Mouse (Mus musculus) embryonic stem cell, embryonic (primary cell): ENCODE results near the gene Gm9803.

Experiments
- CTCF ChIA-PET, 4 experiments: fragments of 300-600 bp in 2 of 4; fragments of 350-600 bp in 2 of 4; sonication (Branson Sonifier 250); formaldehyde crosslinking; loops; one replicate each; lab custom pipeline; 2022; ENCODE audit warnings: inconsistent platforms in 2 of 4; lab: Charles Lee
- POLR2A ChIA-PET, 4 experiments: fragments of 300-600 bp in 2 of 4; fragments of 350-600 bp in 2 of 4; sonication (Branson Sonifier 250); formaldehyde crosslinking; loops; one replicate each; lab custom pipeline; 2022; ENCODE audit warnings: antibody characterized with exemption in 4 of 4, inconsistent platforms in 1 of 4; lab: Charles Lee

Gene Gm9803

DNA sequence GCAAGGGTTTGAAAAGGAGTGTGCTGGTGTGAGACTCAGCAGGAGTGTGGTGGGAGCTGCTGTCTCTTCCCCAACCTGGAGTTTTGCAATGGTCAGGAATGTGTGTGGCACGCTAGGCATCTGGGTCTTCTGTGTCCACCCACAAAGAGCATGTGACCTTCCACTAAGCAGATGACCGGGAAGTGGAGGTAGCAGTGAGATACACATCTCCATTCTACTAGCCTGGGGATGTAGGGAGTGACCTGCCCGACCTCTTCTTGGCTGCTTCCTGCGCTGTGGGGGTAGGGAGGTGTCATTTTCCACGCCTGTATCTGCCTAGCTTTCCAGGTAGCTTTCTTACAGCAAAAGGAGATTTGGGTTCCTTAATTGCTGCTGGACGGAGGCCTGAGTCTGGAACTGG, 34.3 kb upstream of the Gm9803 start:
- CTCF ChIA-PET = interaction anchor here in 2 of 4 experiments (0.7 to 1.0 kb wide), 2 partner anchors 37 to 65 kb away, joined by 3 to 7 read pairs; no protein-coding TSS in a partner anchor

GRCm38 (mm10) chr10:43490034-43490433, 33.9 kb upstream of the Gm9803 start:
- ChIA-PET POLR2A (interaction anchor here in 3 of 4 experiments (0.8 to 4.0 kb wide), 16 partner anchors 9 to 51 kb away, joined by 3 to 28 read pairs (median 4); partner anchors contain the start of genes Bend3 (in 2 of the 3) and 1700021F05Rik (in 1 of the 3)), CTCF (interaction anchor here in 2 of 4 experiments (0.7 to 1.0 kb wide), 3 partner anchors 15 to 65 kb away, joined by 3 to 8 read pairs (median 7); no protein-coding TSS in a partner anchor)

More for the DNA sequence above, 34.3 kb upstream of the Gm9803 start:
- POLR2A ChIA-PET = interaction anchor here in 3 of 4 experiments (0.8 to 4.0 kb wide), 15 partner anchors 9 to 52 kb away, joined by 3 to 28 read pairs (median 3); partner anchors contain the start of genes Bend3 (in 2 of the 3) and 1700021F05Rik (in 1 of the 3)

DNA sequence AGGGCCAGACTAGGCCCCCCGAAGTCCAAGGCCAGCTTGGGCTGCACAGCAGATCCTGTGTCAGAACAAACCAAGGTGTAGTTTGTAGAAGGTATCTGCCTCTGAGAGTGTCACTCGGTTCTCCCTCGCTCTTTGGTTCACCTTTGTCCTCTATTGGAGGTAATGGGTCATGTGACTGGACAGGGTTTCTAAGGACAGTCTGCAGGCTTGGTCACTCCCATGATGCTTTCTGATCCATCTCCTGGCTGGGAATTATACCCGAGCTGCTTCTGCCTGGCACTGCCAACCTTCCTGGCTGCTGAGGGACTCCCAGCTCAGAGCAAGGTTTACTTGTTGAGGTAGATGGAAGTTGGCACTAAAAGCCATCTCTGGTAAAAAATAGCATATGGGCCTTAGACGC, 33.0 kb upstream of the Gm9803 start:
- CTCF ChIA-PET = interaction anchor here in 1 of 4 experiments (0.8 to 1.0 kb wide), 2 partner anchors 16 to 19 kb away, joined by 3 to 8 read pairs; no protein-coding TSS in a partner anchor
- POLR2A ChIA-PET = interaction anchor here in 3 of 4 experiments (0.6 to 3.9 kb wide), 12 partner anchors 9 to 88 kb away, joined by 3 to 24 read pairs (median 4); partner anchors contain the start of genes Bend3 (in 2 of the 3) and Cd24a (in 1 of the 3)

GRCm38 (mm10) chr10:43502599-43502998, 21.3 kb upstream of the Gm9803 start:
- CTCF ChIA-PET = interaction anchor here in 1 of 4 experiments (0.6 kb wide), 1 partner anchor 328 kb away, joined by 3 read pairs; no protein-coding TSS in a partner anchor
- POLR2A ChIA-PET = interaction anchor here in 3 of 4 experiments (0.8 to 1.8 kb wide), 5 partner anchors 8 to 16 kb away, joined by 3 to 6 read pairs (median 3); no protein-coding TSS in a partner anchor

- CTCF ChIA-PET = interaction anchor here in 2 of 4 experiments (0.6 kb wide), 2 partner anchors 47 to 744 kb away, joined by 3 to 4 read pairs; no protein-coding TSS in a partner anchor
Observed at GRCm38 (mm10) chr10:43504291-43504690, 19.6 kb upstream of the Gm9803 start.

GRCm38 (mm10) chr10:43507051-43507450, 16.8 kb upstream of the Gm9803 start:
- CTCF ChIA-PET = no interaction called here
- POLR2A ChIA-PET = interaction anchor here in 2 of 4 experiments (0.6 to 1.7 kb wide), 5 partner anchors 14 to 116 kb away, joined by 3 to 4 read pairs (median 3); no protein-coding TSS in a partner anchor

More at GRCm38 (mm10) chr10:43504291-43504690, 19.6 kb upstream of the Gm9803 start:
- POLR2A ChIA-PET = interaction anchor here in 3 of 4 experiments (0.5 to 1.8 kb wide), 6 partner anchors 12 to 1949 kb away, joined by 3 to 5 read pairs (median 3); no protein-coding TSS in a partner anchor

DNA sequence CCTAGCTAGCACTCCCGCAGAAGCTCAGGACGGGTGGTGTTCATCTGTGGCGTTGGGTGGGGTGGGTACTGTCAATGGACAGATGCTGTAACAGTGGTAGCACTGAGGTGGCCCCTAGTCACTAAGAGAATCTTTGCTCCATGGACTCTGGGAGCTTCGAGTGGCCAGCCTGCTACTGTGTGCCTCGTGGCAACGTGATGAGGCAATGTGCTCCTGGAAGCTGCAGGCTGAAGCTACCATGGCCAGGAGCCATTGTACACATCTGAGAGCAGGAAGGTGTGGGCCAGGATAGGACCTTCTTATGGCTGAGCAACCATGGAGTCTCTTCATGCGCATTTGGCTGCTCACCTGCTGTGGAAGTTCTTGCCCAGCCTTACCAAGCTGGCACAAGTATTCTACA, 14.7 kb upstream of the Gm9803 start:
- ChIA-PET CTCF (interaction anchor here in 3 of 4 experiments (0.6 to 1.2 kb wide), 4 partner anchors 20 to 1121 kb away, joined by 3 to 16 read pairs (median 4); no protein-coding TSS in a partner anchor), POLR2A (interaction anchor here (0.6 to 3.5 kb wide), 22 partner anchors 9 to 385 kb away, joined by 3 to 24 read pairs (median 4); partner anchors contain the start of genes Bend3 (in 2 of the 4) and 1700021F05Rik (in 1 of the 4))

DNA sequence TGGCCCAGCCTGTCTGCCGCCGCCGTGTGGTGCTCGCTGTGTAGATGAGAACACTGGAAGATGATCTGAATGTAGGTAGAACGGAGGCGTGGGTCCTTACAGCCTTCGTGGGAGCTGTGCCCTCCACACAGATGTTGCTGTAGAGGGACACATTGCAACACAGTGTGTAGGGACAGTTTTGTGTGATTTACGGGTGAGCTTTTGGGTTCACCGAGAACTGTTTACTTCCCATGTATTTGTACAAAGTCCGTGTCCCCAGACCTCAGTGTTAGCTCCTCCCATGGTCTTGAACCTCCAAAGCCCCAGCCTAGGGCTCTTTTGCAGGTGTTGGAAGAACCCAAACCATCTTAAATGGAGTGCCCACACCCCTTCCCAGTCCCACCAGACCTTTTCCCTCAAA, 10.9 kb upstream of the Gm9803 start:
- ChIA-PET POLR2A (interaction anchor here in 3 of 4 experiments (0.5 to 1.5 kb wide), 5 partner anchors 10 to 476 kb away, joined by 3 to 5 read pairs (median 4); partner anchors contain the start of gene Gm9803 (in 1 of the 3)), CTCF (interaction anchor here in 1 of 4 experiments (0.9 kb wide), 1 partner anchor 540 kb away, joined by 5 read pairs; no protein-coding TSS in a partner anchor)

DNA sequence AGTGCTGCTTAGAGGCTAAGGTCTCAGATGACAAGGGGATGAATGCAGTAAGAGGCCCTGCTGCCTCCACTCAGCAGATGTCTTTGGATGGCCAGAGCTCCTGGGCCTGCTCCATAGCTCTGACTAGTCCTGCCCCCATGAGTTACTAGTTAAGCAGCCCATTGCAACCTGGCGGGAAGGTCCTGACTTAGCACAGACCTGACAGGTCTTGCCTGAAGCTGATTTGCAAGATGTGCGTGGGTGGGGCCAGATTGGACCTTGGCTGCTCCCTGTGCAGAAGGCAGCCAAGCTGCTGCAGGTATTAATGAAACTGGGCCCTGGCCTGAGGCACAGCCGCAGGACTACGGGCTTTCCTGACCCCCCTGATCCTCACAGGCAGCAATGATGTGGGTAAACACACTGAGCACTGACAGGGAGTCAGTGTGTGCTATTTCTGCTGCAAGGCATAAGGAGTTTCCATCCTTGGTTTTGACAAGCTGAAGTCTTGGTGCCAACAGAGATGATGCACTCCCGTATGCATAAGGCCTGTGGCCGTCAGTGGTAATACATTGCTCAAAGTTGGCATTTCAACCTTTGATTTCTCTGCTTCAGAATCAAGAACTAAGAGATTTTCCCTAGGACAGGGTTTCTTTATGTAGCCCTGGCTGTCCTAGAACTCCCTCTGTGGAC, 6.8 kb upstream of the Gm9803 start:
- ChIA-PET POLR2A (interaction anchor here in 3 of 4 experiments (0.6 to 5.6 kb wide), 7 partner anchors 9 to 183 kb away, joined by 3 to 24 read pairs (median 3); no protein-coding TSS in a partner anchor), CTCF (interaction anchor here in 1 of 4 experiments (1.0 to 1.7 kb wide), 2 partner anchors 24 to 64 kb away, joined by 3 to 5 read pairs; partner anchors contain the start of gene 1700021F05Rik)

DNA sequence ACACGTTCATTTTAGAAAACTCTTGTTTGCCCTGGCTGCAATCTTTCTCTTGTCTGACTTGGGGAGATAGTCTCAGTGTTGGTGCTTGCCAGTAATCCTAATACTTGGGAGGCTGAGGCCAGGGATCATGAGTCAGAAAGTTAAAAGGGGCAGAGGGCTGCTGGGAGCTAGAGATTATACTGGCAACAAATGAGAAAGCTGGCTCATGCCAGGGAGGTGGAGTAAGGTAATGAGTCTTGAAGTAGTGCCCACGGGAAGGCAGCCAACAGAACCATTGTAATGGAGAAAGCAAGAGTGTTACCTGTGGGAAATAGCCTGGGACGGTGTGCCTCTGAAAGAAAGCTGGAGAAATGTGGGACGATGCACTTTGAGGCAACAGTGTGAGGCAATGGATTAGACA, 6.0 kb upstream of the Gm9803 start:
- ChIA-PET CTCF (interaction anchor here in 1 of 4 experiments (0.9 kb wide), 1 partner anchor 23 kb away, joined by 4 read pairs; the partner anchor contains the start of gene 1700021F05Rik), POLR2A (interaction anchor here (0.5 to 5.6 kb wide), 14 partner anchors 9 to 184 kb away, joined by 3 to 24 read pairs (median 3); no protein-coding TSS in a partner anchor)

DNA sequence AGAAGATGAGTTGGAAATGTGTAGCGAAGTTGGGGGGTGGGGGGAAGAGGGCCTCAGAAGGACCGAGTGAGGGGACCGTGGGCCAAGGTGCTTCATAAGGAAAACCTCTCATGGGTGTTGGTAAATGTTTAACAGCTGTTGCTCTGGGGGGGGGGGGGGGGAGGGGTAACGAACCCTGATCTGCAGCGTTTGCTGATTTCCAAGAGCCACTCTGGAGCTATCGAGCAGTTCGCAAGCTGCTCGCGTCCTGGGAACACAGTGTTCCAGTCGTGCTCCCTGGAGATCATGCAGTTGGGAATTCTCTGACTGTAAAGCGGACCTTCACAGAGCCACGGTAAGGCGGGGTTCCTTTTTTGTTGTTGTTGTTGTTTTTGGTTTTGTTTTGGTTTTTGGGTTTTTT, 5.5 kb upstream of the Gm9803 start:
- CTCF ChIA-PET = interaction anchor here in 1 of 4 experiments (0.9 kb wide), 1 partner anchor 22 kb away, joined by 4 read pairs; the partner anchor contains the start of gene 1700021F05Rik

GRCm38 (mm10) chr10:43519977-43520376, 3.9 kb upstream of the Gm9803 start:
- POLR2A ChIA-PET = interaction anchor here in 1 of 4 experiments (0.6 kb wide), 1 partner anchor 116 kb away, joined by 3 read pairs; no protein-coding TSS in a partner anchor
- CTCF ChIA-PET = no interaction called here

More for the DNA sequence above, 5.5 kb upstream of the Gm9803 start:
- POLR2A ChIA-PET = interaction anchor here (0.5 to 5.6 kb wide), 12 partner anchors 8 to 60 kb away, joined by 3 to 24 read pairs (median 3); partner anchors contain the start of gene Cd24a (in 1 of the 4)

GRCm38 (mm10) chr10:43527283-43528269, 3.7 kb downstream of the Gm9803 start:
- CTCF ChIA-PET = interaction anchor here in 3 of 4 experiments (0.9 to 1.5 kb wide), 5 partner anchors 12 to 24 kb away, joined by 3 to 10 read pairs (median 3); partner anchors contain the start of gene 1700021F05Rik (in 1 of the 3)

DNA sequence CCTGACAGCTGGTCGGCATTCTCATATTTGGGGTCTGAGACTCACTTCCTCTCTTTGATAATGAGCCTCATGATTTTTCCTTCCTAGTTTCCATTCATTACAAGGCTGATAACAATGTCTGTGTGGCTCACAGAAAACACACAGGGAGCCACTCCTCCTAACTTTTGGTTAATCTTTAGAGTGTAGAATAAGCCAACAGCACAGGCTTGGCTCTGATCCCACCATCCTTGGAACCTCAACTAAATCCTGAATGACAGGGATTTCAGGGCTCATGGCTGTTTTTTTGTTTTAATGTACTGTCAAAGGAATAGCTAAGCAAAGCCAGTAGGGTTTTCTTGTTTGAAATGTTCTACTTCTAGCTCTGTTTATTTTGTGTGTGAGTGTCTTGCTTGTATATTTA, 10.5 kb downstream of the Gm9803 start:
- CTCF ChIA-PET = no interaction called here
- POLR2A ChIA-PET = interaction anchor here in 1 of 4 experiments (2.2 kb wide), 1 partner anchor 23 kb away, joined by 6 read pairs; no protein-coding TSS in a partner anchor

More at GRCm38 (mm10) chr10:43527283-43528269, 3.7 kb downstream of the Gm9803 start:
- POLR2A ChIA-PET = interaction anchor here (0.6 to 4.4 kb wide), 25 partner anchors 9 to 1567 kb away, joined by 3 to 28 read pairs (median 4); partner anchors contain the start of gene 1700021F05Rik (in 2 of the 4)

GRCm38 (mm10) chr10:43537652-43538051, 13.8 kb downstream of the Gm9803 start:
- POLR2A ChIA-PET = interaction anchor here in 2 of 4 experiments (1.6 to 4.0 kb wide), 3 partner anchors 11 to 34 kb away, joined by 3 to 28 read pairs (median 14); no protein-coding TSS in a partner anchor
- CTCF ChIA-PET = no interaction called here

GRCm38 (mm10) chr10:43538831-43539230, 14.9 kb downstream of the Gm9803 start:
- CTCF ChIA-PET = interaction anchor here in 1 of 4 experiments (1.7 kb wide), 1 partner anchor 11 kb away, joined by 10 read pairs; no protein-coding TSS in a partner anchor
- POLR2A ChIA-PET = interaction anchor here in 3 of 4 experiments (0.8 to 4.0 kb wide), 11 partner anchors 11 to 72 kb away, joined by 3 to 28 read pairs (median 4); partner anchors contain the start of gene Bend3 (in 1 of the 3)
